Mouse (Mus musculus): Measurements from ENCODE around the gene Rtn3.
"Not testable (repeated sequence)": the region's sequence is repeated elsewhere in the genome, so short reads cannot be mapped to it uniquely, and the experiment has no call there.

Rtn3 gene

GRCm38 (mm10) chr19:7422656-7423027 lies 60.4 kb downstream of the Rtn3 start:
- DNase-seq (ENCODE audit: extremely low spot score) = no peak

- peak; percentile 88 for DNase-seq (ENCODE audit: extremely low spot score)
Observed at GRCm38 (mm10) chr19:7421602-7422591, 61.2 kb downstream of the Rtn3 start.

GRCm38 (mm10) chr19:7420841-7421601 lies 62.1 kb downstream of the Rtn3 start:
- peak; percentile 18 for DNase-seq (ENCODE audit: extremely low spot score)

GRCm38 (mm10) chr19:7420108-7420507 lies 63.0 kb downstream of the Rtn3 start:
- DNase-seq (ENCODE audit: extremely low spot score) = no peak

DNA sequence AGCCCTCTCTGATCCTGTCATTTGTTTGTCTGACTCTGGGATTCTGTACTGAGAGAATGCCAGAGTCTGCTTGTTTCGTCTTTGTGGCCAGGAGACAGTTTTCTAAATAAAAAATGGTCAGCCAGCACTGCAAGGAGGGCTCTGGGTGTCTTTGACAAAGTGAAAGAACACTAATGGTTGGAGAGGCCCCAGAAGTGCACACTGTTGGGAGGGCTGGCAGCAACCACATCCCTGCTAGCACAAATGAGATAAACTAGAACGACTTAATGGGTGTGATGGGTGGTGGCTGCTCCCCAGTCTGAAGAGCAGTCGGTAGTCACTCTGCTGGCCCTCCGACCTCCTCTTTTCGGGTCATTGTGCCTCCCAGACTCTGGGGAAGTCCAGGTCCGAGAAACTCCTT lies 63.9 kb downstream of the Rtn3 start:
- no peak for DNase-seq (ENCODE audit: extremely low spot score)

- peak; percentile 85 for DNase-seq (ENCODE audit: extremely low spot score)
Observed at GRCm38 (mm10) chr19:7417911-7418849, 64.9 kb downstream of the Rtn3 start.

DNA sequence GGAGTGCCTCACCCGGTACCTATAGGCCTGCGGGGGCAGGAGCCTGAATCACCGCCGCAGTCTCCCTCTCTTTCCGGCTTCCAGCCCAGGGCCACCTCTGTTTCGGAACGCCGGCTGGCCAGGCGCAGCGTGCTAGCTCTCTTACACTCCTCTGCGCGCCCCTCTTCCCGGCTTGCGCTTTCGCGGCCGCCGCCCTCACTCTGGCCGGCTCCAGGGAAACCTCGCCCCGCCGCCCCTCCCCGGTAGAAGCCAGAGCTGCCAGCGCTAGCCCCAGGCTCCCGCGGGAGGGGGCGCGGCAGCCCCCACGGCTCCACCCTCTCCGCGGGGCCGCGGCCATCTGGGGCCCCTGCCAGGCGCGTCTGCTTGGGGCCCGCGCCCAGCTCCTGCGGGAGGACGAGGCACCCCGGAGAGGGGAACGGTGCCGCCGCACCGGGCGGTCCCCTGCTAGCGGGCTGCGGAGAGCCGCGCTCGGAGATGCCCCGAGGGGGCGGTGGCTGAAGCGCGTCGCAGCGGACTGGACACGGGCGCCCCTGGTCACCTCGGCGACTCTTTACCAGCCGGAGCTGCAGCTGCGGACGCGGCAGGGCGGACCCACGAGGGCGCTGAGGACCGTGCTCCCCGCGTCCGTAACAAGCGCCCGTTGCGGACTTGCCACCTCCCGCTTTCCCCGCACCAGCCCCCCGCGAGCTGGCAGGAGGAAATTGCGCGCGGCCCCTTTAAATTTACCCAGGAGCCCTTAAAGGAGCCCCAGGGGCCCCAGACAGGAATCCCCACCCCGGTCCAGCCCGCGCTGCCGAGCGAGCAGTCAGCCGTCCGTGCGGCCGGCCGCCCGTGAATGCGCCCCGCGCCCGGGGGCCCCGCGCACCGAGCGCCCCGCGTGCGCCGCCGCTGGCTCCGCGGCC lies 66.0 kb downstream of the Rtn3 start, which contains the start of gene 2700081O15Rik:
Gene 2700081O15Rik (plus strand): TSS at position 792 of the 902 bp plus-strand sequence.
- DNase-seq (ENCODE audit: extremely low spot score) = peak; percentile 87

- DNase-seq (ENCODE audit: extremely low spot score) = no peak
Observed at GRCm38 (mm10) chr19:7415916-7416833, 66.9 kb downstream of the Rtn3 start.

DNA sequence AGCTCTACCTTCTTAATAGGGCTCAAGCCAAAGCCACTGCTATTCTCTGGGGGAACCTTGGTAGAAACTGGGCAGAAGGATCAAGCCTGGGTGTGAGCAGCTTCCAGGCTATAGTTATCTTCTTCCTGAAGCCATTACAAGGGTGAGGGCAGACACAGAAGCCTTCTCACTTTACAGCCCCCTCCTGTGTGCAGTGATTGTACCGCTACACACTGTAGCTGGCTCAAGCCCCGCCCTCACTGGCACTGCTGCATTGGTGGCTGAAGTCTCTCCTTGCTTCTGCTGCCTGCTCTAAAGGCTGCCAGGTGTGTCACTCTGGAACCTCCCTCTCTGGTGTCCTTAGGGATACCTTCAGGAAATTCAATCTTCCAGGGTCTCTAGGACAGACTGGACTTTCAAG lies 70.7 kb downstream of the Rtn3 start:
- no peak for DNase-seq (ENCODE audit: extremely low spot score)

DNA sequence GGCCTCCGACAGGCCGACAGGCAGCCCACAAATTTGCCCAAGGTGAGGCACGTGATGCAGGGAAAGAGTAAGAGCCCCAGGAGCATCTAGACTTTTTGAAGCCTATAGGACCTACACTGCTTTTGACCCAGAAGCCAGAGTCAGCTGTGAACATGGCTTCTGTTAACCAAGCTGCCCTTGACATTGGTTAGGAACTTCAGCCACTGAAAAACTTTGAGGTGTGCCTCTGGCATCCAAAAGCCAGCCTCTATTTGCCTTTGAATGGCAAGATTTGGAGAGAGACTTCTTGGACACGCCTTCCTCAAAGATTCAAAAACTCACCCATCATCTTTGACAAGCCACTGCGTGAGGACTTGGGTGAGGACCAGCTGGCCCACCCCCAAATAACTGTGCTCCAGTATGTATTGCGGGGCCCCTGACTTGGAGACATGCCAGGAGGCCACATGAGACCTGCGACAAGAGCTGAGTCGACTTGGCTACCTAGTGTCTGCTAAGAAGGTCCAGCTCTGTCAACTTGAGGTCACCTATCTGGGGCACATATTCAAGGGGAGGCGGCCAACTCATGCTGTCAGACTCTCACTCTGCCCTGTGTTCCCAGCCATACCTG lies 78.4 kb downstream of the Rtn3 start:
- DNase-seq (ENCODE audit: extremely low spot score) = no peak

- DNase-seq (ENCODE audit: extremely low spot score) = no peak
Observed at GRCm38 (mm10) chr19:7400635-7401034, 82.4 kb downstream of the Rtn3 start.

DNA sequence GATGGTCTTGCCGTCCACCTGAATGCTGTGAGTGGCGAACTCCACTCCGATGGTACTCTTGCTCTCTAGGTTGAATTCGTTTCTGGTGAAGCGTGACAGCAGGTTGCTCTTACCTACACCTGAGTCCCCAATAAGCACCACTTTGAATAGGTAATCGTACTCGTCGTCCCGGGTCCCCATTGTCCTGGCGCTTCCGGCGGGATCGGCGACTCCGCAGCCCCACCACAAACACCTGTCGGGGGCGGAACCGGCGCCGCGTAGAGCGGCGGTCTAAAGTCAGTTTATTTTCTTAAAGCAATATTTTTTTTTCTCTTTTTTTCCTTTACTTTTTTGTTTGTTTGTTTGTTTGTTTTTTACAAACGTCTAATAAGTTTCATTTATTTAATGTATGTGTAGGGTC lies 84.2 kb downstream of the Rtn3 start:
- DNase-seq (ENCODE audit: extremely low spot score) = not testable (repeated sequence)

DNA sequence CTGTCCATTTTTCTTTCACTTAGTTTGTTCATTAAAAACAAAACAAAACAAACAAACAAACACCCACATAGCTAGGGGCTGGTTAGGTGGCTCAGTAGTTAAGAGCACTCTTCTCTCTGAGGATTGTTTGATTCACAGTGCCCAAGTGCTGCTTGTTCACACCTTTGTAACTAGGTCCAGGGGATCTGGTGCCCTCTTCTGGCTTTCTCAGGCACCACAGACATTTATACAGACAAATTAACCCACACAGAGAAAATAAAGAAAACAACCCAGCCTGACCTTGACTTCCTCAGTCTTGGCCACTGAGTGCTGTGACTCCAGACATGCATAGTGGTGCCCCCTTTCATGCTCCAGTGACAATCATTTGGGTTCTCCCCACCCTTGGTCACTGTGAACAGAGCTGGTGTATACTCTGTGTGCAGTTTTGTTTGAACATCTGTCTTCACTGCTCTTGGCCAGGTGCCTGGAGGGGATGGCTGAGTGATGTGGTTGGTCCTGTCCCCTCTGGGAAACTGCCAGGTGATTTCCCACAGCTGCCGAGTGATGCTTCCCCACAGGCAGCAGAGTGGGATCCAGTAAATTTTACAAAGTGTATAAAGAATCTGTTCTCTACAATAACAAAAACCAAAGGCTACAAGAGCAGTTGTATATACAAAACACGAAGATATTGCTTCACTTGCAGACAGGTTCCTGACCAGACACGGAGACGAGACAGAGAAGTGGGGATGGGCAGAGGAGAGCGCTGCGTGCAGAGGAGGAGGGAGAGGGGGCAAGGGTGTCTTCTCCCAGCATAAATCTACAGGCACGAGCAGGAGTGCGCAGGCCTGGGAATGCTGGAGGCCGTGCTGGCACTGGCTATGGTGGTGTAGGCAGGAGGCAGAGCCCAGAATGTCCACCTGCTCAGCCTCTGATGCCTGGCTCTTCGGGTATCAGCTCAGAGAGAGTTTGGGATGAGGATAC lies 85.9 kb downstream of the Rtn3 start:
- DNase-seq (ENCODE audit: extremely low spot score) = not testable (repeated sequence)

DNA sequence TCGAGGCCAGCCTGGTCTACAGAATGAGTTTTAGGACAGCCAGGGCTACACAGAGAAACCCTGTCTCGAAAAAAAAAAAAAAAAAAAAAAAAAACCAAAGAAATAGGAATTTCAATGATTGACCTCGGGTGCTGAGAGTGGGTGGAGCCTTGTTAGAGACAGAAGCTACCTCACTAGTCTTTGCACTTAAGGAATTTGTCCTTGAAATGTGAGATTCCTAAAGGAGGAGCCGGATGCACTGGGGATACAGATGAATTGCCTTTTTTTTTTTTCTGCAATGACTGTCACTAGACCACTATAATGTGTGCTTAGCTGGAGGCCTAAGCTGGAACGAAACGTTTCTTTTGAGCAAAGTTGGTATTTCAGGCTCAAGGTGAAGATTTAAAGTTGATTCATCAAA lies 94.6 kb downstream of the Rtn3 start:
- DNase-seq (ENCODE audit: extremely low spot score) = no peak

DNA sequence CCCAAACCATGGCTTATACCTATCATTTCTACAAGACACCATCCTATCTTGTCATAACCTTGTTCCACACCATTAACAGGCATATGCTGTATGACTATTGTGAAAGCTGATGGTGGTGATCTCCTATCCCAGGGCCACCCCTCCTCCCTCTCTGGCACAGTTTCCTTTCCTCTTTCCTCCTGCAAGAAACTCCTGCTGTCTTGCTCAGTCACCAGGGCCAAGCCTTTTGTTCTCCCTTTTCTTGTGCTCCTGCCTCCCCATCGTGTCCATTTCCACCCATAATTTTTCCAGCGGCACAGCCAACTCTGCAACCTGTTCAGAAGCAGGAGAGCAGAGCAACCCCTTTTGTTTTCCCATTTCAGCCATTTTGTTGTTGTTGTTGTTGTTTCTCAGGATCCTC lies 97.0 kb downstream of the Rtn3 start:
- DNase-seq (ENCODE audit: extremely low spot score) = no peak

DNA sequence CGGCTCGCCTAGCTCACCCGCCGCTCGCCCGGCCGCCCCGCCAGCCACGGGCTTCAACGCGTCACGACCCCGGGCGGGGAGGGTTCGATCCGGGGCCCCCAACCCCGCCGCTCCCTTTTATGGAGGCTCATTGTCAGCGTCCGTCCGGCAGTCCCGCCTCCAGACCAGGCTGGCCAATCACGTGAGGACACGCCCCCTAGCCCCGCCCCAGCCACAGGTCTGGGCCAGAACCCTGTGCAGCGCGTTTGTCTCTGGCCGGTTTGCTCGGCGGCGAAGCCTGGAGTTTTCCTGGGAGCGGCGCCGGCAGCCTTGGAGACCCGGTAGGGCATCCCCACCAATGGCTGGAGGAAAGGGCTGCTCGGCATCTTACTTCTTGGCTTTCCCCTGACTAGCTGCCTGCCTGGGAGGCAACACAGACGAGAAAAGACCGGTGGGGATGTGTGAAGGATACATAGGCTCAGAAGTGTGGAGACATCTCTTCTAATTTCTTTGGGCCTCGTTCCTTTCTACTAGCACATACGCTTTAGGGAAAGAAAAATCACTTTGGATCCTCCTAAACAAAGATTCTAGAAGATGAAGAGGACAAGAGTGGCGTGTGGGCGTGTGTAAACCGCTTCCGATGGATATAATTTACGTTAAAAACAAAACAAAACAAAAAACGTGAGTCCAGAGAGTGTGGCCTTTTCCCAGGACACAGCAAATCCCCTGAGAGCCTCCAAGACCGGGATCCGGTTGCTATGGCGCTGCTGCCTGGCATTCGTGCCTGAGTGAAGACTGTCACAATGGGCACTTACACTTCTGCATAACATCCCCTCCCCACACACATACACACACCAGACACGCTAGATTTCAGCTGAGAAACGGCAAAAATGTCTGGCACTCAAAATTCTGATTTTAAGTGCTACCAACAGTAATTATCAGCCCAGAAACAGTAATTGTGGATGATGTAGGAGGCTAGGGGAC lies 99.9 kb downstream of the Rtn3 start, which contains the start of gene Spindoc:
Gene Spindoc (minus strand): TSS at position 92 of the 963 bp plus-strand sequence.
- peak; percentile 99 for DNase-seq (ENCODE audit: extremely low spot score)

Data from embryo, embryonic 9.5 days (tissue).